Mouse (Mus musculus): ENCODE measurements around the gene Itpripl2. TPM values are rescaled to one million over a fixed set of nuclear protein-coding genes. Genes with fewer than 3 reads are reported as not detected.

Itpripl2 gene
- polyA plus RNA-seq (2015; fragmentation: Nextera tagmentation; extraction: Ambion mirVana) = 4.8 and 5.0 TPM in 2 replicates

GRCm38 (mm10) chr7:118491431-118492147, at the start of gene Itpripl2:
TSS of gene Itpripl2 (minus strand) at chr7:118491975.
- no peaks in the 10 kb centered on the region for H3K36me3 ChIP-seq (ENCODE audit: insufficient read depth, low read length)
- peak within 1 kb of the TSS; percentile 90 for H3K9ac ChIP-seq (ENCODE audit: low read depth, low read length)
- H3K27ac ChIP-seq = peak within 1 kb of the TSS; percentile 93
- WGBS = 0% methylated on average over 47 of the region's 55 CpGs
- DNase-seq (ENCODE audit: low spot score) = peak; percentile 86
- H3K9me3 ChIP-seq (replicated peaks; ENCODE audit: low read length) = no peaks in the 10 kb centered on the region
- ATAC-seq (replicated peaks; ENCODE audit: low FRiP score, low read depth) = peak; percentile 84
- H3K4me2 ChIP-seq (ENCODE audit: low read length) = peak within 1 kb of the TSS; percentile 76
- H3K4me1 ChIP-seq (replicated peaks; ENCODE audit: insufficient read depth, low read length) = peaks cover 9% of the 10 kb centered on the region; the same call in 1 of the 2 replicates
- 0 out of 2 replicates have a peak, but pooled peaks have one; percentile 15 for TF ChIP-seq CTCF (IDR thresholded peaks at IDR 0.05; ENCODE audit: low read depth)
- no peaks in the 10 kb centered on the region for H3K27me3 ChIP-seq (ENCODE audit: insufficient read depth, low read length)
- peak within 1 kb of the TSS; percentile 70 for H3K4me3 ChIP-seq (replicated peaks; ENCODE audit: low read depth, low read length)

- TF ChIP-seq CTCF (IDR thresholded peaks at IDR 0.05; ENCODE audit: low read depth) = no peak
- Histone ChIP-seq H3K4me1 (replicated peaks; ENCODE audit: insufficient read depth, low read length) (no peaks in the 10 kb centered on the region), H3K9ac (ENCODE audit: low read depth, low read length) (no peak overlapping the region), H3K4me3 (replicated peaks; ENCODE audit: low read depth, low read length) (no peak overlapping the region), H3K9me3 (replicated peaks; ENCODE audit: low read length) (no peaks in the 10 kb centered on the region), H3K27ac (no peak overlapping the region), H3K4me2 (ENCODE audit: low read length) (no peak overlapping the region), H3K27me3 (ENCODE audit: insufficient read depth, low read length) (no peaks in the 10 kb centered on the region), H3K36me3 (ENCODE audit: insufficient read depth, low read length) (no peaks in the 10 kb centered on the region)
- ATAC-seq (replicated peaks; ENCODE audit: low FRiP score, low read depth) (no peak), DNase-seq (ENCODE audit: low spot score) (no peak)
- 88% methylated on average over 4 of the region's 4 CpGs for WGBS
Observed at GRCm38 (mm10) chr7:118535076-118535475, 43.3 kb upstream of the Itpripl2 start.

- H3K27me3 ChIP-seq (ENCODE audit: insufficient read depth, low read length) = no peaks in the 10 kb centered on the region
- no peaks in the 10 kb centered on the region for H3K9me3 ChIP-seq (replicated peaks; ENCODE audit: low read length)
- 80% methylated on average over 3 of the region's 3 CpGs for WGBS
- H3K27ac ChIP-seq = no peak overlapping the region
- no peaks in the 10 kb centered on the region for H3K4me1 ChIP-seq (replicated peaks; ENCODE audit: insufficient read depth, low read length)
- no peak for ATAC-seq (replicated peaks; ENCODE audit: low FRiP score, low read depth)
- DNase-seq (ENCODE audit: low spot score) = no peak
- no peak overlapping the region for H3K9ac ChIP-seq (ENCODE audit: low read depth, low read length)
- H3K4me2 ChIP-seq (ENCODE audit: low read length) = no peak overlapping the region
- H3K36me3 ChIP-seq (ENCODE audit: insufficient read depth, low read length) = no peaks in the 10 kb centered on the region
- H3K4me3 ChIP-seq (replicated peaks; ENCODE audit: low read depth, low read length) = no peak overlapping the region
- TF ChIP-seq CTCF (IDR thresholded peaks at IDR 0.05; ENCODE audit: low read depth) = no peak
Observed at GRCm38 (mm10) chr7:118534326-118534725, 42.6 kb upstream of the Itpripl2 start.

- peak within 1 kb of the TSS; percentile 80 for H3K4me3 ChIP-seq (replicated peaks; ENCODE audit: low read depth, low read length)
- peak; percentile 98 for DNase-seq (ENCODE audit: low spot score)
- no peaks in the 10 kb centered on the region for H3K4me1 ChIP-seq (replicated peaks; ENCODE audit: insufficient read depth, low read length)
- peak; percentile 99 for ATAC-seq (replicated peaks; ENCODE audit: low FRiP score, low read depth)
- H3K9ac ChIP-seq (ENCODE audit: low read depth, low read length) = peak within 1 kb of the TSS; percentile 88
- 0 out of 2 replicates have a peak, but pooled peaks cover 3% of the 10 kb centered on the region for H3K36me3 ChIP-seq (ENCODE audit: insufficient read depth, low read length)
- peak within 1 kb of the TSS; percentile 73 for H3K4me2 ChIP-seq (ENCODE audit: low read length)
- TF ChIP-seq CTCF (IDR thresholded peaks at IDR 0.05; ENCODE audit: low read depth) = no peak
- peak within 1 kb of the TSS; percentile 96 for H3K27ac ChIP-seq
- under 1% methylated on average over 31 of the region's 31 CpGs for WGBS
- H3K9me3 ChIP-seq (replicated peaks; ENCODE audit: low read length) = no peaks in the 10 kb centered on the region
- H3K27me3 ChIP-seq (ENCODE audit: insufficient read depth, low read length) = no peaks in the 10 kb centered on the region
Observed at GRCm38 (mm10) chr7:118533178-118533578, 41.4 kb upstream of the Itpripl2 start, which contains the start of gene Coq7. TSS of gene Coq7 (minus strand) at chr7:118533356.

- H3K27me3 ChIP-seq (ENCODE audit: insufficient read depth, low read length) = no peaks in the 10 kb centered on the region
- no peaks in the 10 kb centered on the region for H3K9me3 ChIP-seq (replicated peaks; ENCODE audit: low read length)
- H3K4me2 ChIP-seq (ENCODE audit: low read length) = peak overlapping the region; percentile 73
- peak overlapping the region; percentile 88 for H3K9ac ChIP-seq (ENCODE audit: low read depth, low read length)
- peak; percentile 94 for ATAC-seq (replicated peaks; ENCODE audit: low FRiP score, low read depth)
- H3K36me3 ChIP-seq (ENCODE audit: insufficient read depth, low read length) = peaks cover 5% of the 10 kb centered on the region; the same call in 1 of the 2 replicates
- peak; percentile 94 for DNase-seq (ENCODE audit: low spot score)
- TF ChIP-seq CTCF (IDR thresholded peaks at IDR 0.05; ENCODE audit: low read depth) = 0 out of 2 replicates have a peak, but pooled peaks have one; percentile 5
- H3K4me3 ChIP-seq (replicated peaks; ENCODE audit: low read depth, low read length) = peak overlapping the region; percentile 80
- under 1% methylated on average over 36 of the region's 36 CpGs for WGBS
- peak overlapping the region; percentile 96 for H3K27ac ChIP-seq
- no peaks in the 10 kb centered on the region for H3K4me1 ChIP-seq (replicated peaks; ENCODE audit: insufficient read depth, low read length)
Observed at GRCm38 (mm10) chr7:118532519-118533177, 40.9 kb upstream of the Itpripl2 start.

- Histone ChIP-seq H3K36me3 (ENCODE audit: insufficient read depth, low read length) (peaks cover 33% of the 10 kb centered on the region), H3K9me3 (replicated peaks; ENCODE audit: low read length) (no peaks in the 10 kb centered on the region), H3K4me2 (ENCODE audit: low read length) (no peak overlapping the region), H3K27me3 (ENCODE audit: insufficient read depth, low read length) (no peaks in the 10 kb centered on the region), H3K27ac (no peak overlapping the region), H3K4me1 (replicated peaks; ENCODE audit: insufficient read depth, low read length) (no peaks in the 10 kb centered on the region), H3K9ac (ENCODE audit: low read depth, low read length) (no peak overlapping the region), H3K4me3 (replicated peaks; ENCODE audit: low read depth, low read length) (no peak overlapping the region)
- TF ChIP-seq CTCF (IDR thresholded peaks at IDR 0.05; ENCODE audit: low read depth) = no peak
- ATAC-seq (replicated peaks; ENCODE audit: low FRiP score, low read depth) = no peak
- WGBS = 86% methylated on average over 4 of the region's 4 CpGs
- no peak for DNase-seq (ENCODE audit: low spot score)
Observed at GRCm38 (mm10) chr7:118526967-118527366, 35.2 kb upstream of the Itpripl2 start.
